Mouse (Mus musculus): ENCODE measurements at regions not wholly inside any gene's neighbourhood (a gene's known extent, or its start where the extent isn't known, plus 50 kb on each side); places are given as distances from the start of the nearest gene placed in this dataset.

DNA sequence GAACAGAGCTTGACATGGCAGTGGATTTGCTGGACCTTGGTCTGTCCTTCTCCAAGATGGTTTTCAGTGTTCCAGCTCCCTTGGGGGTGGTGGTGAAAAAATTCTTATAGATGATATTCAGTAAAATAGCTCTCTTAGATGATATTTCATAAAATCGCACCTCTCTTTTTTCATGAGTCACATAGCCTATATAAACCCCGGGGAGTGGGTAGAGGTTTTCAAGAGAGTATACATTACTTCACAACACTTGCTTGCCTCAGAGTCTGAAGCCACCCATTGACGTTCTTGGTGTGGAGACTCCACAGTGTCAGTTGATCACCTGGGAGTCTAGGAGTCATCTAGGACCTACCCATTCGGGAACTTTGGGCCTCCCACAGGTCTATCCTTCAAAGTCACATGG, 378.7 kb downstream of the 1810013L24Rik start:
- TF ChIP-seq EP300 (IDR thresholded peaks at IDR 0.05; ENCODE audit: low read length) (no peak), CTCF (conservative IDR thresholded peaks at IDR 0.05 in 1 of 2, IDR thresholded peaks at IDR 0.05 in 1 of 2; ENCODE audit: low read depth in 2 of 2, low read length in 2 of 2) (no peak), USF2 (conservative IDR thresholded peaks at IDR 0.05; ENCODE audit: low read depth, low read length) (no peak), POLR2A (IDR thresholded peaks at IDR 0.05; ENCODE audit: low read depth, low read length) (no peak)

All from CH12.LX (cell line).